Mouse (Mus musculus) liver, embryonic 14.5 days (tissue): ENCODE results near the gene Aagab. TPM values are rescaled to one million over a fixed set of nuclear protein-coding genes. Genes with fewer than 3 reads are reported as not detected.

Source experiments
- ATAC-seq: fragments of 200-750 bp; cut with Nextera tagmentation; 2 replicates; pipeline ENCODE4 v1.8.0; 2017; ENCODE audit warnings: moderate number of reproducible peaks, mild to moderate bottlenecking, moderate library complexity; ENCODE audit not compliant: insufficient read depth
- DNase-seq, 3 experiments: peaks; one replicate each; pipeline ENCODE4 v3.0.0-alpha.2; 2012 to 2013; ENCODE audit warnings: low read depth in 3 of 3, low spot score in 3 of 3
- H3K27ac ChIP-seq: fragments of 300-500 bp; sonication (generic); 2 replicates; pipeline ENCODE4 v1.5.1; 2014; ENCODE audit warnings: moderate library complexity, mild to moderate bottlenecking, control low read depth, inconsistent platforms
- H3K27me3 ChIP-seq: fragments of 300-500 bp; sonication (generic); 2 replicates; pipeline ENCODE4 v1.6.1; 2014; ENCODE audit warnings: mild to moderate bottlenecking, low read length, moderate library complexity; ENCODE audit not compliant: control insufficient read depth, insufficient read depth
- H3K36me3 ChIP-seq: fragments of 300-500 bp; sonication (generic); replicated peaks from 2 replicates; pipeline ENCODE4 v1.6.1; 2014; ENCODE audit warnings: low read depth; ENCODE audit not compliant: control insufficient read depth, insufficient read depth
- H3K4me1 ChIP-seq, 2 experiments: fragments of 200-500 bp in 1 of 2; fragments of 300-500 bp in 1 of 2; sonication (generic) in 1 of 2; replicated peaks; 2 replicates each; pipeline ENCODE4 v1.6.1; 2012 to 2014; ENCODE audit warnings: antibody characterized with exemption in 1 of 2, inconsistent platforms in 1 of 2, low read length in 1 of 2; ENCODE audit not compliant: control insufficient read depth in 2 of 2, insufficient read depth in 2 of 2
- H3K4me2 ChIP-seq: fragments of 300-500 bp; sonication (generic); 2 replicates; pipeline ENCODE4 v1.6.1; 2014; ENCODE audit warnings: low read depth, mild to moderate bottlenecking, control low read depth, moderate library complexity
- H3K4me3 ChIP-seq, 2 experiments: fragments of 200-500 bp in 1 of 2; fragments of 300-500 bp in 1 of 2; sonication (generic) in 1 of 2; 2 replicates each; pipeline ENCODE4 v1.5.1; 2012 to 2014; ENCODE audit warnings: low read depth in 2 of 2, low read length in 2 of 2, mild to moderate bottlenecking in 2 of 2, control low read depth in 1 of 2, inconsistent platforms in 1 of 2, moderate library complexity in 1 of 2; ENCODE audit not compliant: insufficient read depth in 1 of 2
- H3K9ac ChIP-seq: fragments of 300-500 bp; sonication (generic); replicated peaks from 2 replicates; pipeline ENCODE4 v1.6.1; 2014; ENCODE audit warnings: mild to moderate bottlenecking, control low read depth, moderate library complexity
- H3K9me3 ChIP-seq: fragments of 300-500 bp; sonication (generic); 2 replicates; pipeline ENCODE4 v1.6.1; 2016; ENCODE audit warnings: low read length, mixed read lengths; ENCODE audit not compliant: control insufficient read depth
- CTCF ChIP-seq: IDR thresholded peaks from 2 replicates; pipeline ENCODE4 v1.5.1; 2016; ENCODE audit warnings: antibody characterized with exemption, low read depth, control low read depth
- EP300 ChIP-seq: IDR thresholded peaks from 2 replicates; pipeline ENCODE4 v1.6.1; 2016; ENCODE audit warnings: antibody characterized with exemption, low read depth
- WGBS: fragments of 180-500 bp; shearing (Covaris S2); extraction: QIAGEN DNeasy Blood & Tissue Kit; methylation state at CpG from one replicate; pipeline ENCODE4 v1.1.7; 2014; ENCODE audit not compliant: insufficient replicate concordance; 5-methylcytosine and 5-hydroxymethylcytosine counted together
- polyA plus RNA-seq, 2 experiments: library from polyadenylated mRNA; depleted of rRNA in 1 of 2; stranded (reverse) in 1 of 2; unstranded in 1 of 2; fragments of >200 nt; fragmentation: Nextera tagmentation in 1 of 2; extraction: Ambion mirVana in 1 of 2; gene quantifications; 2 replicates each; pipeline versions ENCODE4 v1.2.1 to v1.2.3; 2012 to 2014

The Aagab gene
- polyA plus RNA-seq, 2 experiments = 6.9 to 15.0 TPM

DNA sequence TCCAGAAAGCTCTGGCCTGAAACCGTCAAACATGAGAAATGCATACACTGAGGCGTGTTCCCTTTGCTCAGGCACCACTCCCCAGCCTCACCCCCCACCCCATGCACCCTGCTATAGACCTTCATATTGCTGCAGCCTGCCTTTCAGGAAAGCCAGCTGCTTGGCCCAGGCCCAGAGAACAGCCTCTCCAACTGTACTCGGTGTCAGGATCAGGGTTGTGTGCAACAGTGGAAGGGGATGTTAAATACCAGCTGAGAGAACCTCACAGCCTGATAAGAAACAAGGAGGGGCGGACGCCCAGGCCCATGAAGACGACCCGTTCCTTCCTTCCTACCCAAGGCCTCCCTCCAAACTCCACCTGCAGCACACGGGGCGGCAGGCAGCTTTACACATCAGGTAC, 79.8 kb downstream of the Aagab start:
- no peaks in the 10 kb centered on the region for H3K36me3 ChIP-seq
- ATAC-seq (no peak), DNase-seq (no peak)

DNA sequence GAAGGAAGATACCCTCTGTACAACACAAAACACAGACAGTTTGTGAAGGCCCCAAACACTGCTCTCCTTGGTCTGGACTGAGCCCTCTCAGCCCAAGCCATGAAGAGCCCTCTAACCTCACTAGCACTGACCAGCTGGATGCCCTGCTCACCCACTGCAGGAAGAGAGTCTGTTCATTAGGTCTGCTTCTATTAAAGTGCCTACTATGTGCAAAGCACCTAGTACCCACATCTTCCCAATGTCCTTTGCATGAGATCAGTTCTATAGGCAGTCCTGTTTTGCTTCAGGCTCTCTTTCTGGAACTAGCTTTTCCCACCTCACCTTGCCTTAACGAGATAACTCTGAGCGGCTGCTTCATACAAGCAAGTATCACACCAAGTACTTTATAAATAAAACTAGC, 80.5 kb downstream of the Aagab start:
- 74% methylated on average over 2 of the region's 2 CpGs for WGBS

More for the DNA sequence above, 79.8 kb downstream of the Aagab start:
- Histone ChIP-seq H3K4me1 (peaks cover 0 to 15% of the 10 kb centered on the region in 2 experiments; a peak in 3 of 4 replicates), H3K27me3 (no peaks in the 10 kb centered on the region), H3K4me2 (no peak overlapping the region), H3K9ac (no peak overlapping the region), H3K4me3 (no peak overlapping the region), H3K27ac (no peak overlapping the region), H3K9me3 (no peaks in the 10 kb centered on the region)
- TF ChIP-seq EP300 (no peak), CTCF (no peak)
- 28% methylated on average over 9 of the region's 9 CpGs for WGBS

DNA sequence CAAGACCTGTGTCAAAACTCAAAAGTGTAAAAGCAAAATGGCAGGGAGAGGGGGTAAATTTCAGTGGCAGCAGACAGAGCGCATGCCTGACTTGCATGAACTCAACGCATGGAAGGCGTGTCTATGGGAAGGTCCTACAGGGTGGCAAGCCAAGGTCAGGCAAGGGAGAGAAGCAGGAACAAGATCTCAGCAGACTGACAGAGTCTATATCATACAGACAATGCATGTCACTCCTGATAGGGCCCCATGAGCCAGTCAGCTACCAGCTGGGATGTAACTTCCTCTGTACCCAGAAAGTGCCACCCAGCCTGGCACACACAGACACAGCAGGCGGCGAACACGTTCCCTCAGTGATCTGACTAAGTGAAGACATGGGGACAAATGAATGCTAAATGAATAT, 81.8 kb downstream of the Aagab start:
- no peaks in the 10 kb centered on the region for H3K9me3 ChIP-seq
- ATAC-seq (no peak), DNase-seq (no peak)
- no peak overlapping the region for H3K4me3 ChIP-seq
- no peaks in the 10 kb centered on the region for H3K36me3 ChIP-seq
- H3K4me2 ChIP-seq = no peak overlapping the region
- peaks cover 0 to 8% of the 10 kb centered on the region in 2 experiments; a peak in 3 of 4 replicates for H3K4me1 ChIP-seq
- TF ChIP-seq CTCF (no peak), EP300 (no peak)
- H3K27ac ChIP-seq = no peak overlapping the region
- WGBS = 70% methylated on average over 6 of the region's 6 CpGs
- no peak overlapping the region for H3K9ac ChIP-seq
- H3K27me3 ChIP-seq = no peaks in the 10 kb centered on the region

More for the DNA sequence above, 80.5 kb downstream of the Aagab start:
- DNase-seq (no peak), ATAC-seq (no peak)
- Histone ChIP-seq H3K9me3 (no peaks in the 10 kb centered on the region), H3K27ac (no peak overlapping the region), H3K4me3 (no peak overlapping the region), H3K4me1 (peaks cover 0 to 12% of the 10 kb centered on the region in 2 experiments; a peak in 3 of 4 replicates), H3K4me2 (no peak overlapping the region), H3K36me3 (no peaks in the 10 kb centered on the region), H3K27me3 (no peaks in the 10 kb centered on the region), H3K9ac (no peak overlapping the region)
- TF ChIP-seq CTCF (no peak), EP300 (no peak)

DNA sequence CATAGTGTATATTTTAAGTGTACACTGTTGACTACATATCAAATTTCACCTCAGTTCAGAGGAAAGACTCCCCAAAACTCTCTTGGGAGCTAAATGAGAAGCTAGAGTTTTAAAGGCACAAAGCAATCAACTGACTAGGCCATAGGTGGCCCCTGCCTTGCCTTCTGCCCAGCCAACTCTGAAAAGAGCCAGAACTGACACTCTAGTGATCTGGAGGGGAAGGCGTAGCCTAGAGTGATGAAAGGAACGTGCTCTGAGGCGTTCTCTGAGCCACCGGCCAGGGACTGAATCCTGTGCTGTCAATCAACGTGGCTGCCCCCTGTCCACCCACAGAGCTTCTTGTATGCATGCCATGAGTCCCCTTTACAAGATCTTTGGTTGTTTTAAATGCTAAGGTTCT, 82.9 kb downstream of the Aagab start:
- no peaks in the 10 kb centered on the region for H3K36me3 ChIP-seq
- peaks cover 0 to 8% of the 10 kb centered on the region in 2 experiments; a peak in 3 of 4 replicates for H3K4me1 ChIP-seq
- H3K27me3 ChIP-seq = no peaks in the 10 kb centered on the region
- ATAC-seq = no peak
- no peak overlapping the region for H3K4me3 ChIP-seq
- DNase-seq = no peak
- TF ChIP-seq CTCF = no peak
- TF ChIP-seq EP300 = no peak
- no peak overlapping the region for H3K9ac ChIP-seq
- 78% methylated on average over 5 of the region's 5 CpGs for WGBS
- H3K27ac ChIP-seq = no peak overlapping the region
- H3K9me3 ChIP-seq = no peaks in the 10 kb centered on the region
- no peak overlapping the region for H3K4me2 ChIP-seq

DNA sequence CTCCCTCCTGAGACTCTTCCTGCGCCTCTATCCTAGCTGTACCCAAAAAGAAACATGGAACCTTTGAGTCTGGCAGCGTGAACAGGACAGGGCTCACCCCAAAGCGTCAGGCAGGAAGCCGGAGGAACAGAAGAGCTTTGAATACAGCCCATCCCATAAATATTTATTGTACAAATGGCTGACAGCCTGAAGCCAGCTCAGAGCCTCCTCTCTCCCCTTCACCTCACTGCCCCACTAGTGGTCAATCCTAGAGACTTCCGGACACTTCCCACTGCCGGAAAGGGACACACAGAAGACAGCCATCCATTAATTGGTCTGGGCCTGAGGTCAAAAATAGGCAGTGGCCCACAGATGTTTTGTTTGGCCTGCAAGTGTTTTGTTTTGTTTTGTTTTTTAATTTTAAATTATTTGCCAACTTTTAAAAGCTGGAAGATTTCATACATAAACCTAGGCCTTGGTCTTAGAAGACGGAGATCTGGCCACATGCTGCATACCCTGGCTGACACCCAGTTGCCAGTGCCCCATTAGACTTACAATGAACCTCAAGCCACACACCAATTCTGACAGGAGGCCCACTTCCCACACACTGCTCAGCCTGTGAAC, 85.1 kb downstream of the Aagab start:
- no peaks in the 10 kb centered on the region for H3K27me3 ChIP-seq
- H3K9me3 ChIP-seq = no peaks in the 10 kb centered on the region
- no peak overlapping the region for H3K4me3 ChIP-seq
- TF ChIP-seq EP300 (no peak), CTCF (no peak)
- H3K4me1 ChIP-seq = peaks cover 0 to 10% of the 10 kb centered on the region in 2 experiments; a peak in 3 of 4 replicates
- ATAC-seq (no peak), DNase-seq (no peak)
- no peak overlapping the region for H3K27ac ChIP-seq
- no peak overlapping the region for H3K4me2 ChIP-seq
- no peak overlapping the region for H3K9ac ChIP-seq
- WGBS = 79% methylated on average over 7 of the region's 7 CpGs
- no peaks in the 10 kb centered on the region for H3K36me3 ChIP-seq
